Mouse (Mus musculus): ENCODE data around the gene Dgki.

Gene Dgki

DNA sequence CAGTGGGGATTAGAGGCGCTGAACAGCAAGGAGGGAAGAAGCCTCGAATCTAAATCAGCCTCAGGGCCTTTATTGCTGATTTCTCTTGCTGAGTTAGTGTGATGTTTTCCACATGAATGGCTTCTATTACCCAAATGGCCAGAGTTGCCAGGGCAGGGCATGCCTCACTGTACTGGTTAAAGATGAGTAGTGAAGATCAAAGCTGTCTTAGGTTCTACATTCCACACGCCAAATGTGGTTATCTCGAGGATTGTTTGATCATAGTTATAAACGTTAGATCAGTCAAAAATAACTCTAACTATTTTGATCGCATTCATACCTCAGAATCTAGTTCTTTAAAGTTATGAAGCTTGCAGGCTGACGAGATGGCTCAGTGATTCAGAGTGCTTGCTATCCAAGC is 59.8 kb downstream of the Dgki start:
- no peak for DNase-seq (ENCODE audit: low spot score in 2 of 2)

DNA sequence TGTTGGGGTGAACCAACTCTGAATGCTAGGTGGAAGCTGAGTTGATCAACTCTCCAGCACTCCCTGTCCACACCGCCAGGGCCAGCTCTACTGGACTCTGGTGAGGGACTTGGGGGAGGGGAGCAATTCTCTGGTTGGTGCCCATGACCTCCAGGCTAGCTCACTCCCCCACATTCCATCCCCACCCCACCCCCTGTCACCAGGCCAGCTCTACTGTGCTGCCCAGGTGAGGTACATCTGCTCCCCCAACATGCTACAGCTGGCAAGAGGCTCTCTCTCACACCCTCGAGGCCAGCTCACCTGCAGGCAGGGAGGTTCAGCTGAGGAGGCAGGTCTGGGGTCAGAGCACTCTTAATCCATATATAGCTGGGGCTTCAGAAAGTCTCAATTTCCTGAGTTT is 63.1 kb downstream of the Dgki start:
- no peak for DNase-seq (ENCODE audit: low spot score in 2 of 2)

DNA sequence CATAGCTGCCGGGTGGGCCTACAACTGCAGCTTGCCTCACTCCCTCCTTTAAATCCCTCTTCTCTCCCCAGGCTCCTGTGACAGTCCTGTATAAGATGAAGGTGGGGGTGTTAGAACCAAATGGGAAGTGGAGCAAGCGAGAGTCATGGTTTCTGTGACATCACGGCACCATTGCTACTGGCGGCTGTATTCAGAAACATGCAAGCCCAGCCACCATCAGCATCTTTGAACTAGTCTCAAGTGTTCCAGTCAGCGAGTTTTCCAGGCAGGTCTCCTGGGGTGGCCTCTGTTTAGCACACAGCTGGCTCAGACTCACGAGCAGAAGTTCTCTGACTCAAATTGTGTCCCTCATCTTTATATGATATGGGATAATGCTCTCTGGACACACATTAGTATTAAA is 68.8 kb downstream of the Dgki start:
- no peak for DNase-seq (ENCODE audit: low spot score in 2 of 2)

DNA sequence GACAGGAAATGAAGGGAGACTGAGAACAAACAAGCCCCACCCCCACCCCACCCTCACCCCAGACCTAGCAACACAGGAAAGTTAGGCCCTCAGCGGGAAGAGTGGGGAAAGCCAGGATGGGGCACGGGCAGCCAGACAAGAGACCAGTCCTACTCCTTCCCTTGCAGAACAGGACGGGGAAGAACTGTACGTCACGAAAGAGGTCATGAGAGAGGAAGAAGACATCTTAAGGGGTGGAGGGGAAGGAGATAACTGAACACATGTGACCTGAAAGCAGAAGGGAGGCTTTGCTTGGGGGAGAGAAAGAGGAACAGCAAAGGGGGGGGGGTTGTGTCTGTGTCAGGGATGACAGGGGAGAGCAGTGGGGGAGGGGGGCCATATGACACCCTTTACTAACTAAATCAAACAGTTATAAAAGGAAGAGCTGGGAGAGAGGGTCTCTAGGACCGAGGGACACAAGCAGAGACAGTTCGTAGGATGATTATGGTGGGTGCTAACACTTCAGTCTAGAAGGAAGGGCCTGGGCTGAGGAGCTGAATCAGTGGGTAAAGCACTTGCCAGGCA is 77.0 kb downstream of the Dgki start:
- DNase-seq (ENCODE audit: low spot score in 2 of 2), result peak in 1 of 2 experiments; percentile 14

DNA sequence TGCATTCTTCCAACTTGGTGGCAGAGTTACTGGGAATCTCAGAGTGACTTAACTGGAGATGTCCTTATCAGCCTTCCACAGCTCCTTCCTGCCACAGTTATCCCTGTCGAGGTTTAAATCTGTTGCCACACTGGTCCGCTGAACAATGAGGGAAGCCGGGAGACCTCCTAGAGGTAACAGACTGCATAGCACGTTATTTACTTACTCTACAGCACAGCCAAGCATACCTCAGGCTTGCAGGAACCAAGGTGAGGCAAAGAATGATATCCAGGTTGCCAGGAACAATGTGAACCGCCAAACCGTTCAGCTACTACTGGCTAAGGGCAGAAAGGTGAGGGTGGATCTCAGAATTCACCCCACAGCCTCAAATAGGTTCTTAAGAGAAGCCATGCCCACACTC is 78.0 kb downstream of the Dgki start:
- DNase-seq (ENCODE audit: low spot score in 2 of 2), result no peak

DNA sequence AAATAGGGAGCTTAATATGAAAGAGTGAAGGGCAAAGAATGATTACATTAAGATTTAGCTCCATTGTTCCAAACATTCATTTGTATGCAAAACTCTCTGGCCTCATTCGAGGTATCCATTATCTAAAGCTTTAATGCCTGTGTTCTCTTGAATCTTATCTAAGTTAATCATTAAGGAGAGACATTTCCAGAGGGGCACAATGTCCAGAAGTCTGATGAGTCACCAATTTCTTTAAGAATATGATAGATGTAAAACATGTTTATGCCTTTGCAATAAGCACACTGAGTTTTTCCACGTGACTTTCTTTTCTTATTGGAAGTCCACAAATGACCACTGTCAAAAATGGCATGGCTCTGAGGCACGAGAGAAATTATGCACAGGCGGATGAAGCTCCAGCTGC is 80.9 kb downstream of the Dgki start:
- no peak for DNase-seq (ENCODE audit: low spot score in 2 of 2)

DNA sequence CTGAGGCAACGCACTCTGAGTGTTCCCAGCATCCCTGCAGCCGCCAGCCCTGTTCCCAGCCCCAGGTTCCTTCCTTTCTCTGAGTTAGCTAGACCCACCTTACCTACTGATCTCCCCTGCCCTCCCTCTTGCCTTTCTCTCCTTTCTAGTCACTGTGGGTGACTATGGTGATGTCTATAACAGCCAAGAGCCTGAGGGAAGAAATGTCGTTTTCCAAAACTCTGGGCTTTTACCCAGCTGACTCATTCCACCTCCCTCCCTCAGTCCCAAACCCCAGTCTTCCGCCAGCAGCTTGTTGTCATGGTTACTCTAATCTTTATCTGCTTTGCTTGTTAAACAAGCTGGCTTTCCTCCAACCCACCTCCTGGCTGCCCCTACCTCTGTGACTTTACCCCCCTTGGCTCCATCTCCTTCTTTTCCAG is 83.6 kb downstream of the Dgki start:
- DNase-seq (ENCODE audit: low spot score in 2 of 2), result peak; percentile 10 to 15

DNA sequence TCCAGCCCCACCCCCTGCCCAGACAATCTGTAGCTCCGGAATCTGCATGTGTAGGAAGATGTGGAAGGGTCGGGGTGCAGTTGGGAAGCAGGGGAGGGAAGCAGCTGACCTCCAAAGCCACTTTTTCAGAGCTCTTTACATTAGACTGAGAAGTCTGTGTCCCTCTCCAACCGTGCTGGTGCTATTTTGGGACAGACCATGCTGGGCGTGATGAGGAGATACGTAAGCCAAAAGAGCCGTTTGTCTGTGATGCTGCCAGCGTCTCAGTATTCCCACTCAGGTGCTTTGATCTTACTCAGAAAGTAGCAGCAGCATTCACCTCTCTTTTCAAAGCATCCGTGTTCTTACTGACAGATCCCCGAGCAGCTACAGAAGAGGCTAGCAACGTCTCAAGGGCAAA is 84.3 kb downstream of the Dgki start:
- no peak for DNase-seq (ENCODE audit: low spot score in 2 of 2)

DNA sequence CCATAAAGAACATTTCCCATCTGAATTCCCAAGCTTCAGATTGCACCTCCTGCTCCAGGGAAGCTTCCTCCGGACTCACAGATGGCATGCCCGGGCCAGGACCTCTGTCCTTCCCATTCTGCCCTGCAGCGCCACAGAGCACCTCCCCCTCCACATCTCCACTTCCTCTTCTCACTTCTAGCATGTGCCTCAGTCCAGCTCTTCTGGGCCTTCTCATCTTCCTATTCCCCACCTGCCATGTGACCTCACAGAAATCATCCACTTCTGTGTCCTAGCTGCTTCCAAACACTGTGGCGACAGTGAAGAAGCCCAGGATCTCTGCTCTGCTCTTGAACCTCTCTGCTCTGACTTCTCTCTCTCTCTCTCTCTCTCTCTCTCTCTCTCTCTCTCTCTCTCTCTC is 87.1 kb downstream of the Dgki start:
- DNase-seq (ENCODE audit: low spot score in 2 of 2), result peak; percentile 20 to 33

DNA sequence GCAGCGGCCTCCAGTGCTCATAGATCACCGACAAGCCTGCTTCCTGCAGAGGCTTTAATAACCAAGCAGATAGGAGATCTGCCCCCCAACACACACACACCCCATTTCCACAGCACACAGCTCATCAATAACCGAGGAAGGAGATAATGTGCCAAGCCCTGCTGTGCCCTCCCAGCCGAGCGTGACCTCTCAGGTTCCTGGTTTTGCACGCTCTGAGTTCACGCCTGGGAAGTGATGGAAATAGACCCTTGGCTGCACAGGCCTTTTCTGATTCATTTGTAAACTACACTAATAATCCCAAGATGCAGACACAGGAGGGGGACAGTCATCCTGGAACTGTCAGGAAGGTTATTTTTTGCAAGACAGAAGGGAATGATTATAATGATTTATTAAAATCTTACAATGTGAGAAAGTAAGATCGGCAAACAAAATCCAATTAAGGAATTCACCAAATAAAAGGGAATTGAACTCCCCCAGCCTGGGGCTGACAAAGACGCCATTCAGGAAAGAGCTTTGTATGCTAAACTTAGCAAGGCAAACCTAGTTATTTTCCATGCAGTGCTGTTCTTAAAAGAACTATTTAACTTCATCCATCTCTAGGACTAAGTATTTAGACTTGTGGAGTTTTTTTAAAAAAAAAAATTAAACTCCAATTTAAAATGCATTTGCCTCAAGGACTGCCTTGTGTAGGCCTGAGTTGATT is 88.3 kb downstream of the Dgki start:
- DNase-seq (ENCODE audit: low spot score in 2 of 2), result no peak

DNA sequence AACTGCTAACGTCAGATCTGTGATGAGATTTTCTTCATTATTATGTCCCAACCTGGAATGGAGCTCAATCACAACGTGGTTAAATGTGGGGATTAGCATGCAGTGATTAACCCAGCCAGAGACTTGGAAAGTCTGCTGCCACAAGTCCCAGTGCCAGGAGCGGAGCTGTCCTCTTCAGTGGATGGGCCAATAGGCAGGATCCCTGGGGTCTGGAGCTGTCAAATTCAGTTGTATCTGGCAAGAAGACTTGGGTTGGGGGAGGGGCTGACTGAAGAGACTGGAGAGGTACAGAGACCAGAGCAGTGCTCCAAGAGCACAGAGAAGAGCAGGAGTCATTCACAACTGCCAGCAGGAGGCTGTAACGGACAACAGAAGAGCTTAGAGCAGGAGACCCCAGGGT is 97.1 kb downstream of the Dgki start:
- no peak for DNase-seq (ENCODE audit: low spot score in 2 of 2)

DNA sequence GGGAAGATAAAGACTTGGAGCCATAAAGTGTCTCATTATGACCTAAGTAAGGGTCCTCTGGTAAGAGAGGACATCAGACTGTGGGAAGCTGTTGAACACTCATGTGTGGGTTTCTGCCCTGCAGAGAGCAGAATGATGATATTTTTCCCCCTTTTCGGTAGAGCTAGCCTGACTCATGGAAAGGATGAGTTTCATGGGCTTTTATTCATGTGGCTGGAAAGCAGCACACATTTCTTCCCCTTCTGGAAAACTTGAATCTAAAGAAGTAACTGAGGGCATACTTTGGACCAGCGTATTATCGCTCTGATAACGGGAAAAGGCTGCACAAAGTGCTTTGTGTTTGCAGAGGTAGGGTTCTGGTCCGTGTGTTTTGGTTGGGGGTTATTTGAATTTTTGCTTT is 99.1 kb downstream of the Dgki start:
- DNase-seq (ENCODE audit: low spot score in 2 of 2), result no peak

DNA sequence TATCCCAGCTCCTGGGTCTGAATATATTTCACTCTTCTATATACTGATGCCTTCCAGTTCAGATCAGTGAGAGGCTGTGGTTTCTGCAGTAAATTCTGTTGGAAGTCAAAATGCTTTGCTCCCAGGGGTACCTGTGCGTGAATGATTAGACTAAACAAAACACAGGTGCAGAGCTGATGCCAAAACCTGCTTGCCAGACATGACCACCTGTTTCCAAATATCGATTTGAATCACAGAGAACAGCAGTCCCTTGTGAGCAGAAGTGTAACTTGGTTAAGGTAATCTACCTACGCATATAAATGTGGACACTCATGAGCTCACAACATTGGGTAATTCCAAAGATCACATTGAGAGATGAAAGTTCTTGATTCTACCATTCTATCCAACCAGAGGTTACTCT is 100.5 kb downstream of the Dgki start:
- no peak for DNase-seq (ENCODE audit: low spot score in 2 of 2)

DNA sequence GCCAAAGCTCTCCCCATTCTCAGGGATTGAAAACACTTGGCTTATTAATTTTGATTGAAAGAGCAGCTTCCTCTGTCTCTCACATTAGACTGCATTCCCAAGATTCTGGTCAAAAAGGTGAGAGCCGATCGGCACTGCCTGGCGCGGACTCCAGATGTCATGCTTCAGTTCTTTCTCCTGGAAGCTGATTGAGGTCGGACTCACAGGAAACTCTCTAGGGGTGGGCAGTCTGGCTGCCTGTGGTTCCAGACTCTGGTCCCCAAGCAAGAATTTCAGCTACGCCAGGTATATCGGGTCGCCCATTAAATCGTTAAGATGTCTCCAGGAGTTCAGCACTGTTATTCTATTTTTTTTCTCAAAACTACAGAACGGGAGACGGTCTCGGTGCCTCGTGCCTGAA is 102.2 kb downstream of the Dgki start:
- DNase-seq (ENCODE audit: low spot score in 2 of 2), result no peak

DNA sequence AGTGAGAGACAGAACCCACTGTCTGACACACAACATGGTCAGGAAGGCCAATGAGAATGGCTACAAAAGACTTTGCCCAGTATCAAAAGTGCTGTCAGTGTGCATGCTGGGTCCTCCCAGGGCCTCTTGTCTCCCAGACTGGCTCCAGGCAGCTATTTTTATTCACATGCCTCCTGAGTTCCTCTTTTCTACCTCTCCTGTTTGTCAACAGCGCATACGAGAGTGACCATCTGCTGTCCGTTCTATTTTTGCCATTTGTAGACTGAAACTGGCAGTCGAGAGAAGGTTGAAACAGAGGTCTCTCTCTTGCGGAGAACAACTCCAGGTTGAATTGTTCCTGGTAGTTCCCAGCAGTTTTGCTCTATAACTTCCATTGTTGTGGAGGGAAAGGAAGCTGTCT is 103.1 kb downstream of the Dgki start:
- peak in 1 of 2 experiments; percentile 16 for DNase-seq (ENCODE audit: low spot score in 2 of 2)

DNA sequence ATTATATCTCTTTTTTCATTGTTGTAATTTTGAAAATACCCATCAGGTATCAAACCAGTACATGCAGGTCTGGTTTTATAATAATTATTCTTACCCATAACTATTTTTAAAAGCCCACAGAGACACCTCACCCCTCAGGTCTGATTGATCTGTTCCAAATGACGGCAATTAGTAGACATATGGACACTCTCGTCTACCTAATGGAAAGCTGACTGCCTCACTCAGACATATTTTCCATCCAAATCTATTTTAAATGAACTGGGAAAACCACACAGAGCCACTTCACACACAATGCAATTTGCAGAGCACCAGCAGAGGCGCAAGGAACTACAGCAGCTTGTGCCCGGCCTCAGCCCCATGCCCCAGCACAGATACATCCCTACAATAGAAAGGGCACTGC is 104.2 kb downstream of the Dgki start:
- no peak for DNase-seq (ENCODE audit: low spot score in 2 of 2)

DNA sequence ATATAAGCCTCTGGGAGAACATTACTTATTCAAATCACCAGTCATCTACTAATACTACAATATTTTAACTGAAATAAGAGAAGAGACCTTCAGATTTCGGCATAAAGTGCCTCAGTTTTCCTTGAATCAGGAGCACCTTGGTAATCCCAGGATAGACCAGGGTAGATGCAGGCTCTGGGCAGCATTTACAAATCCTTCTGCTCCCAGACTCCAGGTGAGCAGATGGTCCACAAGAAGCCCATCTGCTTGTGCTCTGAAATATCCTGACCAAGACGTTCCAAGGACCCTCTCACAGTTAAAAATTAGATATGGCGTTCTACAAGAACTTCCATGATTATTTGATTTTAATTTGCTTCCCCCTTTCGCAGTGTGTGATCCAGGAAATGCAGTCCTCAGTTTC is 118.0 kb downstream of the Dgki start:
- no peak for DNase-seq (ENCODE audit: low spot score in 2 of 2)

DNA sequence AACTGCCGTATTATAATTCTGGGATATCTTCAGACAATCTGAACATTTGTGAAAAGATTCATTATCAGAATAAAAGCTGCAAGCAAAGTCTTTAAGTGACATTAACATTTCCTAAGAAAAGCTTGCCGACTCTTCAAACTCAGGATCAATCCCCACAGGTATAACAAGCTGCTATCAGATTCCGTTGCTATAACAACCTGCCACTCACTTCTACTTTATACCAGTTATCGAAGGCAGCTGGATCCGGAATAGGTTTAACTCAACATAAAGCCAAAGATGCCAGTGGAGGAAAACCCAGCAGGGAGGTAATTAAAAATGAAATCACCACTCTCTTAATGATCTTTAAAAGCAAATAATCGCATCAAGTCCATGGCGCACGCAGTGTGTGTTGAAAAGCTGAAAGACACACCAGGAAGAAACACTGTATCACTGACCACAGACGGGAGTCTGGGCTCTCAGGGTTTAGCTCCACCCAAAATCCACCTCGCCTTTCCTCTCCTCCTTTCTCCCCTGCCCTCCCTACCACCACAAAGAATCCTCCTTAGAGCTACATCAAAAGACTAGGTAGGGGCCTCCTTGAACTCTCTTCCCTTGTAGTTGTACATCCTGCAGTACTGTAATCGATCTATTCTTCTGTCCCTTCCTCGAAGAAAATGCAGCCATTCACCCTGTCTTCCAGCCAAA is 128.7 kb downstream of the Dgki start:
- DNase-seq (ENCODE audit: low spot score in 2 of 2), result no peak

DNA sequence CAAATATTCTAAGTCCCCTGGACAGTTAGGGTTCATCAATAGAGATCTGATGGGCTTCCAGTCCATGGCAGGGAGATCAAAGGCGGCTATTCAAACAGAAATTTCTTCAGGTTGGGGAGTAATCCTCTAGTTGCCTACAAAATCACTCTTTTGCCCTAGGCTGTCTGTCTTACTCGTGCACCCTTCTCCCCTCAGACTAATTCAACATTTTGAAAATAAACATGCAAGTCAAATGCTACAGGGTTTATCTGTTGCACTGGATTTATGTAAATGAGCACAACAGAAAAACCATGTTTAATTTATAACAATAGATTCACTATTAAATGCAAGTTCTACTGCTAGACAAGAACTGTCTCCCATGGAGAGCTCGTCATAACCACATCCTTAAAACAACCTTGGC is 141.1 kb downstream of the Dgki start:
- no peak for DNase-seq (ENCODE audit: low spot score in 2 of 2)

DNA sequence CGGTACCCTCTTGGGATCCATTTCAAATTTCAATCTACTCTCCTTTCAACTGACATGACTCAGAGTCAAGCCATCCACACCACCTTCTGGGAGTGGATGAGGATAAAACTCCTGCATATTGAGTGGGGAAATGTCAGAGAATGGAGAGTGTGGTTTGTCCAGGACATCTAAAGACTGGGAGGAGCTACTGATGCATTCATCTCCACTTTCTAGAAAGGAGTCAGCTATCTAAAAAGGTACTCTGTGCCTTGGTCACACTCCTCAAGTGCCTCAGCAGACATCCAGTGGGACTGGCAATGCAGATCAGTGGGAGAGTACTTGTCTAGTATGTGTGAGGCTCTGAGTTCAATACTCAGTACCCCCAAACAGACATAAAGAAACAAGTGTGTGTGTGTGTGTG is 145.9 kb downstream of the Dgki start:
- no peak for DNase-seq (ENCODE audit: low spot score in 2 of 2)

DNA sequence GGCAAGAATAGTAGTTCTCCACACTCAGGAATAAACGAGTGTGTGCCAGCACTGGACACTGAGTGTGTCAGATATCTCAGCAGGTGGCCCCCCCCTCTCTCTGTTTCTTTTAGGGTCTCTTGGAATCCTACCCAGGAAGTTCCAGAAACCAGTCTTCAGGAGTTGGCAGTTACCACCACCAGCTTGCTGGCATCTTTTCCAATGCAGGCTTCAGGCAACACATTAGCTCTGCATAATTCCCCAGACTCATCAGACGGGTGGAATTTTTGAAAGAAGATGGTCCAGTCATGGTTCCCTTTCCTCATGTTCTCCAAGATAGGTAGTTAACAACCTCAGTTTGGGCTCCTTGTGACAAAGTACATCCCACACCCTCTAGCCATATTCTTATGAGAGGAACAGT is 149.5 kb downstream of the Dgki start:
- no peak for DNase-seq (ENCODE audit: low spot score in 2 of 2)

DNA sequence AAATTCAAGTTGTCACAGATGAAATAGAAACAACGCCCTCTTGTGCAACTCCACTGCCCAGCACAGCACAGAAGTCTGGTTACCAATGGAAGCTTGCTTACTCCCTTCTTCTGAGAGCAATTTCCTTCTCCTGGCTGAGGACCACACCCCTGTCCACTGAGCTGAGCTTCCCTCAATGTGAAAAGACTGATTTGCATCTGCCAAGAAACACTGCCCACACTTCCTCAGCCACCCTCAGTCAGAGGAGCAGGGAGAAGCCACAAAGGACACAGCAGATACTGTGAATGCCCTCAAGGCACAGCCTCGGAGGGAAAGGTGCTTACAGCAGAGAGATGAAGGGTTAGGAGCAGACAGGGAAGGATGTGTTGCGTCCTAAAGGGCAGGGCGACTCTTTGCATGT is 149.9 kb downstream of the Dgki start:
- DNase-seq (ENCODE audit: low spot score in 2 of 2), result no peak

DNA sequence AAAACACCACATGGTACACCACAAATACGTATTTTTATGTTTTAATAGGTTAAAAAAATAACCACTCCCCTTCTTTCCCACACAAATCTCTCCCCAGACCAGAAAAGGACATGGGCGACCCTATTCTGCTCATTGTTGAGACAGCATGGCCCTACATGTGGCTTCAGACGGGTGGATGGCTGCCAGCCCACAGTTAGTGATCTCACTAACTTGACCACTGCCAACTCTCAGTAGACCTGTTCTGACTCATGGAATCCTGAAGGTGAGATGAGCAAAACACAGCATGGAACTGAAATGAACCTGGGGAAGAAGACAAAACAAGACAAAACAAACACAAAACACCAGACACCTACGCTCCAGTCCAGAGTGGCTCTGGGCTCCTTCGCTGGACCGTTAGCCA is 150.8 kb downstream of the Dgki start:
- DNase-seq (ENCODE audit: low spot score in 2 of 2), result no peak

Measured in heart, adult 9 months (tissue).